Mouse (Mus musculus): ENCODE results near the gene Tpr.

GRCm38 (mm10) chr1:150389390-150390129 lies 3.1 kb upstream of the Tpr start:
- no peak for TF ChIP-seq CTCF (conservative IDR thresholded peaks at IDR 0.05; ENCODE audit: insufficient read depth, insufficient read length, low read depth, low read length)
- no peak for TF ChIP-seq POLR2A (IDR thresholded peaks at IDR 0.05; ENCODE audit: low read depth, low read length)
